Mouse (Mus musculus): Measurements from ENCODE around the gene Ubxn7. TPM values are rescaled to one million over a fixed set of nuclear protein-coding genes. Genes with fewer than 3 reads are reported as not detected.

Ubxn7 gene
- total and polyA plus RNA-seq, 3 experiments = 5.0 to 126 (median 32.6) TPM

GRCm38 (mm10) chr16:32400267-32400666, 68.2 kb downstream of the Ubxn7 start, which contains the start of gene Tm4sf19:
Gene Tm4sf19, plus strand, starts transcription at chr16:32400506.
- TF ChIP-seq TAL1 (conservative IDR thresholded peaks at IDR 0.05; ENCODE audit: low read depth, low read length) (no peak), CTCF (IDR thresholded peaks at IDR 0.05; ENCODE audit: low read depth, low read length) (no peak), GATA1 (IDR thresholded peaks at IDR 0.05; ENCODE audit: borderline replicate concordance, low read length) (no peak), POLR2AphosphoS5 (IDR thresholded peaks at IDR 0.05; ENCODE audit: insufficient replicate concordance, low read depth, low read length) (no peak), GATA2 (IDR thresholded peaks at IDR 0.05; ENCODE audit: borderline replicate concordance, low read depth, low read length) (no peak)
- Histone ChIP-seq H3K4me3 (ENCODE audit: low read depth, low read length) (no peak within 1 kb of the TSS), H3K4me1 (ENCODE audit: insufficient read depth, low read depth, low read length) (peaks cover 30% of the 10 kb centered on the region), H3K36me3 (replicated peaks) (no peaks in the 10 kb centered on the region), H3K27me3 (ENCODE audit: insufficient read depth, low read length) (no peaks in the 10 kb centered on the region), H3K9me3 (replicated peaks) (no peaks in the 10 kb centered on the region)
- ATAC-seq (ENCODE audit: extremely low read depth, insufficient number of reproducible peaks, low FRiP score, poor library complexity, severe bottlenecking) (no peak), DNase-seq (ENCODE audit: low spot score) (no peak)

DNA sequence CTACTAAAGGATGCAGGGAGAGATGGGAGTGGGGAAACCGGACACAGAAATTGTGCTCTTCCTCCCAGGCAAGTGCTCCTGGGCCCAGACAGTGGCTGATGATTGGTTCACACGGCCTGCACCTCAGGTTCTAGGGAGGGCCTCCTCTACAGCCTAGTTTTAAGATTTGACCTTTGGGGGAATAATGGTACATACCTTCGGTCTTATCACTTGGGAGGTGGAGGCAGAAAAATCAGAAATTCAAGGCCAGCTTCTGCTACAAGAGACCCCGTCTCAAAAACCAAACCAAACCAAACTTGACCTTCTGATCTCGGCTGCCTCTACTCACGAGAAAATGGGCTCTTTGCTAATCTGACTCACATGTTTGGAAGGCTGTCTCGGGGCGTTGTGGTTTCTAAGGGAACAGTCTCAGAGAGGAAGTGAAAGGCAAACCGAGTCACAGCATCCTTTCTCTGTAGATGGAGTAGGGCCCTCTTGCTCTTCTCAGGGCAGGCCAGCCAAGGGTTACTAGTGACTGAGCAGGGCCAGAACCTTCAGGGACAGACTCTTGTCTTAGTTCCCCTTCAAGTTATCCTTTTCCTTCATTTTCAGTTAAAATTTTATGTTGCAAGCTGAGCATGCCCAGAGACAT, 69.4 kb downstream of the Ubxn7 start:
- Histone ChIP-seq H3K27me3 (ENCODE audit: insufficient read depth, low read length) (no peaks in the 10 kb centered on the region; the same call in 1 of the 2 replicates), H3K4me1 (ENCODE audit: insufficient read depth, low read depth, low read length) (peaks cover 18% of the 10 kb centered on the region), H3K4me3 (ENCODE audit: low read depth, low read length) (no peak overlapping the region), H3K9me3 (replicated peaks) (no peaks in the 10 kb centered on the region), H3K36me3 (replicated peaks) (no peaks in the 10 kb centered on the region)
- no peak for ATAC-seq (ENCODE audit: extremely low read depth, insufficient number of reproducible peaks, low FRiP score, poor library complexity, severe bottlenecking)
- DNase-seq (ENCODE audit: low spot score) = no peak
- TF ChIP-seq GATA1 (IDR thresholded peaks at IDR 0.05; ENCODE audit: borderline replicate concordance, low read length) = no peak
- no peak for TF ChIP-seq TAL1 (conservative IDR thresholded peaks at IDR 0.05; ENCODE audit: low read depth, low read length)

DNA sequence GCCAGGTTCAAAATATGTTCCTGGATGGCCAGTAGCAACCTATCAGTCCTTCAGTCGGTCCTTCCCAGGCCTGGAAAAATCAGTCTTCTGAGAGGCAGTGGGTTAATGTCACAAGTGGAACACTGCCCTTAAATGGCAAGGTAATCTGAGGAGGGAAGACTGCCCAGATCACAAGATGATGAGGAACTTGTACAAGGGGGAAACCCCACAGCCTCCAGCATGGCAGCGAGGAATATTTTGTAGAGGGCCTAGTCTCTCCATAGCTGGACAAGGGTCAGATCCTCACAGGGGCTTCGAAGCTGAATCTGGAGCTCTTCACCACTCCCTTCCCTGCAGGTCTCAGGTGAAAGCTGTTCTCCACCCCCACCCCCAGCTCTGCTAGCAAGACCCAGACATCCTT, 70.8 kb downstream of the Ubxn7 start:
- ATAC-seq (ENCODE audit: extremely low read depth, insufficient number of reproducible peaks, low FRiP score, poor library complexity, severe bottlenecking) (no peak), DNase-seq (ENCODE audit: low spot score) (no peak)
- Histone ChIP-seq H3K4me3 (ENCODE audit: low read depth, low read length) (no peak overlapping the region), H3K36me3 (replicated peaks) (no peaks in the 10 kb centered on the region), H3K27me3 (ENCODE audit: insufficient read depth, low read length) (peaks cover 7% of the 10 kb centered on the region), H3K9me3 (replicated peaks) (no peaks in the 10 kb centered on the region), H3K4me1 (ENCODE audit: insufficient read depth, low read depth, low read length) (peaks cover 24% of the 10 kb centered on the region)
- TF ChIP-seq CTCF (IDR thresholded peaks at IDR 0.05; ENCODE audit: low read depth, low read length) (no peak), GATA1 (IDR thresholded peaks at IDR 0.05; ENCODE audit: borderline replicate concordance, low read length) (no peak), POLR2AphosphoS5 (IDR thresholded peaks at IDR 0.05; ENCODE audit: insufficient replicate concordance, low read depth, low read length) (no peak), TAL1 (conservative IDR thresholded peaks at IDR 0.05; ENCODE audit: low read depth, low read length) (no peak), GATA2 (IDR thresholded peaks at IDR 0.05; ENCODE audit: borderline replicate concordance, low read depth, low read length) (no peak)

DNA sequence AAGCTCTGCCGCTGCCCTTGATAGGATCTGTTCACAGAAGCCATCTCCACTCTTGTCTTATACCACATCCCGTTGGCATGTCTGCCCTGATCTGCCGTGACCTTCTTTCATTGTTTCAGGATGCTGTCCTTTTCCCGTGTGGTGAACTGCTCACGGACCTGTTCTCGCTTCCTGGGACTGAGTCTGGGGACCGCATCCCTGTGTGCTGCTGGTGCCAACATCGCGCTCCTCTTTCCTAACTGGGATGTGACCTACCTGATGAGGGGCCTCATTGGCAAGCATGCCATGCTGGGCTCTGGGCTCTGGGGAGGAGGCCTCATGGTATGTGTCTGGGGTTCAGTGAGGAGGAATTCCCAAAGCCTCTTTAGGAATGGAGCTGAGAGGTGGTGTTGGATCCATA, 73.7 kb downstream of the Ubxn7 start:
- TF ChIP-seq GATA1 (IDR thresholded peaks at IDR 0.05; ENCODE audit: borderline replicate concordance, low read length) (no peak), POLR2AphosphoS5 (IDR thresholded peaks at IDR 0.05; ENCODE audit: insufficient replicate concordance, low read depth, low read length) (no peak)
- no peak for DNase-seq (ENCODE audit: low spot score)

GRCm38 (mm10) chr16:32406671-32407070, 74.6 kb downstream of the Ubxn7 start:
- H3K4me3 ChIP-seq (ENCODE audit: low read depth, low read length) = no peak overlapping the region
- no peaks in the 10 kb centered on the region for H3K36me3 ChIP-seq (replicated peaks)
- peaks cover 12% of the 10 kb centered on the region for H3K27me3 ChIP-seq (ENCODE audit: insufficient read depth, low read length)
- ATAC-seq (ENCODE audit: extremely low read depth, insufficient number of reproducible peaks, low FRiP score, poor library complexity, severe bottlenecking) (no peak), DNase-seq (ENCODE audit: low spot score) (no peak)
- no peaks in the 10 kb centered on the region for H3K9me3 ChIP-seq (replicated peaks)
- no peak for TF ChIP-seq GATA2 (IDR thresholded peaks at IDR 0.05; ENCODE audit: borderline replicate concordance, low read depth, low read length)
- no peak for TF ChIP-seq CTCF (IDR thresholded peaks at IDR 0.05; ENCODE audit: low read depth, low read length)
- TF ChIP-seq GATA1 (IDR thresholded peaks at IDR 0.05; ENCODE audit: borderline replicate concordance, low read length) = no peak
- no peak for TF ChIP-seq POLR2AphosphoS5 (IDR thresholded peaks at IDR 0.05; ENCODE audit: insufficient replicate concordance, low read depth, low read length)
- no peak for TF ChIP-seq TAL1 (conservative IDR thresholded peaks at IDR 0.05; ENCODE audit: low read depth, low read length)
- peaks cover 15% of the 10 kb centered on the region for H3K4me1 ChIP-seq (ENCODE audit: insufficient read depth, low read depth, low read length)

More for the DNA sequence above, 73.7 kb downstream of the Ubxn7 start:
- H3K4me3 ChIP-seq (ENCODE audit: low read depth, low read length) = no peak overlapping the region
- no peaks in the 10 kb centered on the region for H3K9me3 ChIP-seq (replicated peaks)
- H3K4me1 ChIP-seq (ENCODE audit: insufficient read depth, low read depth, low read length) = peaks cover 21% of the 10 kb centered on the region
- ATAC-seq (ENCODE audit: extremely low read depth, insufficient number of reproducible peaks, low FRiP score, poor library complexity, severe bottlenecking) = no peak
- H3K27me3 ChIP-seq (ENCODE audit: insufficient read depth, low read length) = peaks cover 12% of the 10 kb centered on the region
- H3K36me3 ChIP-seq (replicated peaks) = no peaks in the 10 kb centered on the region

GRCm38 (mm10) chr16:32407730-32408129, 75.7 kb downstream of the Ubxn7 start:
- Histone ChIP-seq H3K9me3 (replicated peaks) (no peaks in the 10 kb centered on the region), H3K4me1 (ENCODE audit: insufficient read depth, low read depth, low read length) (peaks cover 14% of the 10 kb centered on the region), H3K27me3 (ENCODE audit: insufficient read depth, low read length) (peaks cover 12% of the 10 kb centered on the region), H3K4me3 (ENCODE audit: low read depth, low read length) (no peak overlapping the region), H3K36me3 (replicated peaks) (no peaks in the 10 kb centered on the region)
- DNase-seq (ENCODE audit: low spot score) (no peak), ATAC-seq (ENCODE audit: extremely low read depth, insufficient number of reproducible peaks, low FRiP score, poor library complexity, severe bottlenecking) (no peak)
- no peak for TF ChIP-seq GATA2 (IDR thresholded peaks at IDR 0.05; ENCODE audit: borderline replicate concordance, low read depth, low read length)
- no peak for TF ChIP-seq CTCF (IDR thresholded peaks at IDR 0.05; ENCODE audit: low read depth, low read length)
- no peak for TF ChIP-seq TAL1 (conservative IDR thresholded peaks at IDR 0.05; ENCODE audit: low read depth, low read length)
- no peak for TF ChIP-seq POLR2AphosphoS5 (IDR thresholded peaks at IDR 0.05; ENCODE audit: insufficient replicate concordance, low read depth, low read length)
- TF ChIP-seq GATA1 (IDR thresholded peaks at IDR 0.05; ENCODE audit: borderline replicate concordance, low read length) = no peak

Data from G1E (cell line).